Mouse (Mus musculus): ENCODE data around the gene Otub2. TPM values are rescaled to one million over a fixed set of nuclear protein-coding genes. Genes with fewer than 3 reads are reported as not detected.

The Otub2 gene
- polyA plus RNA-seq, 1 experiment from 2014 or later, result 12.1 TPM

DNA sequence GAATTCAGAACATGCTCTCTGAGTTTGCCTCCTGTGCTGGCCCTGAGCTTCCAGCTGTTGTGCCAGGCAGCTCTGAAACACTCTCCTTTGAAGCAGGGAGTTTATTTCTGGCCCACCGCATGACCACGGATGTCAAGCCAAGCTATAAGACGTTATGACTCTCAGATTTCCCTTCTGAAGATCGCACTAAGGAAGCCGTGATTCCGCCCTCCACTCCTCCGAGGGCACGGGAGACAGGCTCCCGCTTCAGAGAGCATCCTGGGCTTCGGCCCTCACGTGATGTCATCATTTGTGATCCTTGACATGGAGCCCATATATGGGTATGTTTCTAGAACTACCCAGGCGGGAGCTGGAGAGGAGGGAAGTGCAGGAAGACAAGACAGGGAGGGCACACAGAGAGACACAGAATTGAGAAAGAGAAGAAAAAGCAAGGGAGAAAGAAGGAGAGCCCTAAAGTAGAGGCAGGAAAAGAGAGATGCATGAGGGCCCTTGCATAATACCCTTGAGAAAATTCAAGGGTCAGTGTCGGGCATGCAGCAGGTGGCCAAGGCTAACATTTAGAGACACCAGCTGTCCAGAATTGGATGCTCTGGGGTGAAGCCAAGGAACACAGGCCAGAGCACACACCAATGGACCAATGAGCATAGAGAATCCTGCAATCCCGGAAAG, 32.6 kb upstream of the Otub2 start, which contains the start of gene Asb2:
Gene Asb2 (minus strand): TSS at position 256 of the 669 bp plus-strand sequence.
- H3K4me1 ChIP-seq (replicated peaks; ENCODE audit: control insufficient read depth, insufficient read depth, low read length), result no peaks in the 10 kb centered on the region
- no peaks in the 10 kb centered on the region for H3K36me3 ChIP-seq (ENCODE audit: control insufficient read depth, insufficient read depth, low read length)
- DNase-seq (ENCODE audit: low spot score) (no peak), ATAC-seq (ENCODE audit: low FRiP score) (no peak)
- H3K4me2 ChIP-seq (replicated peaks; ENCODE audit: low read depth, low read length), result no peak within 1 kb of the TSS
- no peak within 1 kb of the TSS for H3K4me3 ChIP-seq (ENCODE audit: low read depth, low read length)
- H3K9ac ChIP-seq (ENCODE audit: low read depth, low read length), result no peak within 1 kb of the TSS
- H3K27me3 ChIP-seq (ENCODE audit: control insufficient read depth, insufficient read depth, low read length), result no peaks in the 10 kb centered on the region
- H3K9me3 ChIP-seq (ENCODE audit: control insufficient read depth, low read length), result no peaks in the 10 kb centered on the region
- 80% methylated on average over 14 of the region's 14 CpGs for WGBS
- H3K27ac ChIP-seq (ENCODE audit: low read depth, low read length), result no peak within 1 kb of the TSS

DNA sequence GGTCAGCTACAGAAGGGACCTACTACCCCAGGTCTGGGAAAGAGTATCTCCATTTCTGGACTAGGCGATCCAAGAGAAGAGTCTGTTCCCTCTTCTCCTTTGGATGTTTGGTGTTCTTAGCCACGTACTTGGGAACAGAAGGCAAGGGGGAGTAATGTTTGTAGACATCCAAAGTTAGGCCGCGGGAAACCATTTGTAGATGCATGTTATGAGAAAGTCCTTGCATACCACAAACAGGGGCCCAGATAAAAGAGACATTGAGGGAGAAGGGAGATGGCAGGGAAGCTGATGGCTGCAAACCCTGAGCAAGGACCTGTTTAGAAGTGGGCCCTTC, 32.1 kb upstream of the Otub2 start:
- 92% methylated on average over 4 of the region's 4 CpGs for WGBS
- Histone ChIP-seq H3K9ac (ENCODE audit: low read depth, low read length) (no peak overlapping the region), H3K4me2 (replicated peaks; ENCODE audit: low read depth, low read length) (no peak overlapping the region), H3K4me3 (ENCODE audit: low read depth, low read length) (no peak overlapping the region), H3K4me1 (replicated peaks; ENCODE audit: control insufficient read depth, insufficient read depth, low read length) (no peaks in the 10 kb centered on the region), H3K9me3 (ENCODE audit: control insufficient read depth, low read length) (no peaks in the 10 kb centered on the region), H3K36me3 (ENCODE audit: control insufficient read depth, insufficient read depth, low read length) (no peaks in the 10 kb centered on the region), H3K27ac (ENCODE audit: low read depth, low read length) (no peak overlapping the region), H3K27me3 (ENCODE audit: control insufficient read depth, insufficient read depth, low read length) (no peaks in the 10 kb centered on the region)
- DNase-seq (ENCODE audit: low spot score) (no peak), ATAC-seq (ENCODE audit: low FRiP score) (no peak)

DNA sequence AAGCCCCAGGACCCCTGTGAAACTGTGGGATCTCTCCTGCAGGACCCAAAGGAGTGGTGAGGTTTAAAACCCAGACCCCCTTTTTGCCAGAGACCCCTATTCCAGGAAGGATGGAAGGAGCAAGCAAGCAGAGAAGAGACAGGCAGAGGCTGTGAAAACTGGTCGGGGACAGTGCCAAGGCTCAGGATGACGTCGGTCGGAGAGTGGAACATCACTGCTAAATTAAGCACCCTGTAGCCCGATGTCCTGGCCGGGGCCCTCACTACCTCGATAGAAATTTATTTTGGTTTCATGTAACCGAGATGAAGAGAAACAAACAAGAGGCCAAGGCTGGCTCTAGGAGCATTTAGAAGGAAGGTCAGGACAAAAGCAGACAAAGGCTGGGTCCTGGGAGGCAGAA, 30.3 kb upstream of the Otub2 start:
- no peak overlapping the region for H3K27ac ChIP-seq (ENCODE audit: low read depth, low read length)
- no peak for ATAC-seq (ENCODE audit: low FRiP score)
- no peak for DNase-seq (ENCODE audit: low spot score)

DNA sequence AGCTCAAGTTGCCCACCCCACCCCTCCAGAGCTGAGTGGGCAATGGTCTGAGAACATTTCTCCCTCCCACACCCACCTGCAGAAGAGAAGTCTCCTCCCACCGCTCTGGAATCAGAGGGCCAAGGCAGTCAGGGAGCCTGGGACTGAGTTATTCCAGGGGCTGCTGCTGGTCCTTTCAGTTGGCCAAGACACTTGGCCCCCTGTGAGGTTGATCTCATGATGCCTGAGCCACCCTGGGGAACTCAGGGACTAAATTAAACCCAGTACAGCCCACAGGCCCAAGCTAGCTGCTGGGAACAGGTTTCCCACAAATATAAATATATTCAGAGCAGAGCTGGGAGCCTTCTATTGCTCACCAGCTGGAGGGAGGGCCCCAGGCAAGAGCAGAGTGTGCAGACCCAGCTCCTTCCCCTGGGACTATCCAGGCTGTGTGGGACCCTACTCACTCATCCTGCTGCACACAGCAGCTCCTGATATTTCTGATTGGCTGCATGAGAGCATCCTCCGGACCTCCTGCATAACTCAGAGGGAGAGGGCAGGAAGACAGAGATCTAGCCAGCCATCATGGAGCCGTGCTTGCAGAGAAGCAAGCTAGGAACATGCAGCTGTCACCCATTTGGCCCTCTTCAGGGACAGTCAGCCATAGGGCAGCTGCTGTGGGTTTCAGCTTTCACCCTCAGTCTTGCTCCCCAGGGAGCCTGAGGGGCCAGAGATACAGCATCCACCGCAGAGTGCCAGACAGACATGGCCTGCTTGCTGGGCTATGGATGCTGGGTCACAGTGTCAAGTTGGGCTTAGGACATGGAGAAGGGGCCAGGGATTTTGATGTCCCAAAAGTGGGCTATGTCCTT, 29.3 kb upstream of the Otub2 start:
- Histone ChIP-seq H3K36me3 (ENCODE audit: control insufficient read depth, insufficient read depth, low read length) (no peaks in the 10 kb centered on the region), H3K27me3 (ENCODE audit: control insufficient read depth, insufficient read depth, low read length) (no peaks in the 10 kb centered on the region), H3K9me3 (ENCODE audit: control insufficient read depth, low read length) (no peaks in the 10 kb centered on the region), H3K4me2 (replicated peaks; ENCODE audit: low read depth, low read length) (no peak overlapping the region), H3K4me1 (replicated peaks; ENCODE audit: control insufficient read depth, insufficient read depth, low read length) (no peaks in the 10 kb centered on the region), H3K4me3 (ENCODE audit: low read depth, low read length) (no peak overlapping the region), H3K27ac (ENCODE audit: low read depth, low read length) (no peak overlapping the region), H3K9ac (ENCODE audit: low read depth, low read length) (no peak overlapping the region)
- no peak for DNase-seq (ENCODE audit: low spot score)
- 58% methylated on average over 4 of the region's 4 CpGs for WGBS
- ATAC-seq (ENCODE audit: low FRiP score), result 0 out of 2 replicates have a peak, but pooled peaks have one; percentile 42

More for the DNA sequence above, 30.3 kb upstream of the Otub2 start:
- H3K36me3 ChIP-seq (ENCODE audit: control insufficient read depth, insufficient read depth, low read length), result no peaks in the 10 kb centered on the region
- H3K4me2 ChIP-seq (replicated peaks; ENCODE audit: low read depth, low read length), result no peak overlapping the region
- no peaks in the 10 kb centered on the region for H3K9me3 ChIP-seq (ENCODE audit: control insufficient read depth, low read length)
- no peak overlapping the region for H3K9ac ChIP-seq (ENCODE audit: low read depth, low read length)
- no peaks in the 10 kb centered on the region for H3K4me1 ChIP-seq (replicated peaks; ENCODE audit: control insufficient read depth, insufficient read depth, low read length)
- H3K4me3 ChIP-seq (ENCODE audit: low read depth, low read length), result no peak overlapping the region
- 76% methylated on average over 8 of the region's 8 CpGs for WGBS
- H3K27me3 ChIP-seq (ENCODE audit: control insufficient read depth, insufficient read depth, low read length), result no peaks in the 10 kb centered on the region

DNA sequence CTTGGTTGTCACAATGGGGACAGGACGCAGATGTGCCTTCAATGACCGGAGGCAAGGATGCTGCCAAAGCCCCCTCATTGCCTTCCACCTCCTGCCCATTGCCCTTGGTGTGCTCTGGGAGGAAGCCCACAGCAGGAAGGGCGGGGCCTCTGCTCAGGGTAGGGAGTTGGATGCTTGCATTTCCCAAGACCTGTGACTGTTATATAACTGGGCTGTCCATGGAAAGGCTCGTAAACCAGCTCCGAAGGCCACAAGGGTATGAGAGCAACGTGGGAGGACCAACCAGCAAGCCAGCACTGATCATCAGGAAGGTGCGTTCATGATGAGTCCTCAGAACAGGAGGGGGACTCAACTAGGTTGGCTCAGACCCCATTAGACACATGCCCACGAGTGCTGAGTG, 27.7 kb upstream of the Otub2 start:
- Histone ChIP-seq H3K9ac (ENCODE audit: low read depth, low read length) (no peak overlapping the region), H3K4me1 (replicated peaks; ENCODE audit: control insufficient read depth, insufficient read depth, low read length) (no peaks in the 10 kb centered on the region), H3K9me3 (ENCODE audit: control insufficient read depth, low read length) (no peaks in the 10 kb centered on the region), H3K27ac (ENCODE audit: low read depth, low read length) (no peak overlapping the region), H3K36me3 (ENCODE audit: control insufficient read depth, insufficient read depth, low read length) (no peaks in the 10 kb centered on the region), H3K4me3 (ENCODE audit: low read depth, low read length) (no peak overlapping the region), H3K4me2 (replicated peaks; ENCODE audit: low read depth, low read length) (no peak overlapping the region), H3K27me3 (ENCODE audit: control insufficient read depth, insufficient read depth, low read length) (no peaks in the 10 kb centered on the region)
- WGBS, result 86% methylated on average over 8 of the region's 8 CpGs
- DNase-seq (ENCODE audit: low spot score) (no peak), ATAC-seq (ENCODE audit: low FRiP score) (no peak)

DNA sequence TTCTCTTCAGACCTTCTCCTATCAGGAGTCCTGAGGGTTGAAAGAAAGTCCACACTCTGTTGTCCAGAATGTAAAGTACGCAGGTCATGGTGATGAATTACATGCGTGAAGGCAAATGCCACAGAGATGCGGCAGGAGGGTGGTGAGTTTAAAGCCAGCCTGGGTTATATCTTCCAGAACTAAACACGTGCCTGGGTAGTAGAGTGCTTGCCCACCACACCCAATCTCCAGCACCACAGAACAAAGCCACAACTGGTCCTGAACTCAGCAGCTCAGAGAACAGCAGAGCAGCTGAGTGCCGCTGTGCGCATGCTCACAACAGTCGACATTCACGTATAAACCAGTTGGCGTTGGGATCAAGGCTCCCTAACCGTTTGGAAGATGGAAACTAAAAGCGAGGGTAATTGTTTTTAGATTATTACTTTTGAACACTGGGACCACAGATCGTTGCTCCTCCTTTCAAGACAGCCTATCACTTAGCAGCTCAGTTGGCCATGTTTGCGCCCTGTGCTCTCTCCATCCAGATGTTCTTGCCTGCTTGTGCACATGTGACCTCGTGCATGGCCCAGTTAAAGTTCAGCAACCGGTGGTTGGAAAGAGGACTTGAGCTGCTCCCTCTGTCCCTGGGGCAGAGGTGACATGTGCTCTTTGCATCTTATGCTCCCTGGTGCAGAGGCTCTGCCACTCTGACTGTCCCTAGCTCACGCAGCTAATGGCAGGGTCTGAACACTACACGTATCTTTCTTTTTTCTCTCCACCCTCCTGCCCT, 26.8 kb upstream of the Otub2 start:
- no peak overlapping the region for H3K9ac ChIP-seq (ENCODE audit: low read depth, low read length)
- ATAC-seq (ENCODE audit: low FRiP score) (no peak), DNase-seq (ENCODE audit: low spot score) (no peak)
- no peaks in the 10 kb centered on the region for H3K4me1 ChIP-seq (replicated peaks; ENCODE audit: control insufficient read depth, insufficient read depth, low read length)
- H3K27ac ChIP-seq (ENCODE audit: low read depth, low read length), result no peak overlapping the region
- no peak overlapping the region for H3K4me2 ChIP-seq (replicated peaks; ENCODE audit: low read depth, low read length)
- no peaks in the 10 kb centered on the region for H3K9me3 ChIP-seq (ENCODE audit: control insufficient read depth, low read length)
- no peaks in the 10 kb centered on the region for H3K27me3 ChIP-seq (ENCODE audit: control insufficient read depth, insufficient read depth, low read length)
- H3K36me3 ChIP-seq (ENCODE audit: control insufficient read depth, insufficient read depth, low read length), result no peaks in the 10 kb centered on the region
- H3K4me3 ChIP-seq (ENCODE audit: low read depth, low read length), result no peak overlapping the region
- 87% methylated on average over 17 of the region's 17 CpGs for WGBS

DNA sequence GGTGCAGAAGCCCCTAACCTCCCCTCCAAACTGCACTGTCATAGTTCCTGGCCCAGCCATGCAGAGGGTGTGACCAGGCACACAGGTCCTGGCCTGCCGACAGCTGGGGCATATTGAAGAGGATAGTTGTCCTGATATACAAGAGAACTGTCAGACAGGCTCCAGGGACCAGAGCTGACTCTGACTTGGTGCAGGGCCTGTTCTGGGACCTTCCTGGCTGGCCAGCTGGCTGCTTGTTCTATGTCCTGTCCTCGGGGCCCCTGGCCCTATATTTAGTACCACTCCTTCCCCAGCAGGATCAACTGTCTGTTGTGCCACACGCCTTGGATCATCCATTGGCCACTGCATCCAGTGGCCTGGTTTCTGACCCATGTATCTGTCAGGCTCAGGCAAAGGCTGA, 26.1 kb upstream of the Otub2 start:
- no peaks in the 10 kb centered on the region for H3K36me3 ChIP-seq (ENCODE audit: control insufficient read depth, insufficient read depth, low read length)
- no peak for DNase-seq (ENCODE audit: low spot score)
- H3K27me3 ChIP-seq (ENCODE audit: control insufficient read depth, insufficient read depth, low read length), result no peaks in the 10 kb centered on the region
- no peak overlapping the region for H3K4me2 ChIP-seq (replicated peaks; ENCODE audit: low read depth, low read length)
- no peak overlapping the region for H3K4me3 ChIP-seq (ENCODE audit: low read depth, low read length)
- H3K4me1 ChIP-seq (replicated peaks; ENCODE audit: control insufficient read depth, insufficient read depth, low read length), result no peaks in the 10 kb centered on the region
- no peak overlapping the region for H3K27ac ChIP-seq (ENCODE audit: low read depth, low read length)
- ATAC-seq (ENCODE audit: low FRiP score), result no peak
- no peak overlapping the region for H3K9ac ChIP-seq (ENCODE audit: low read depth, low read length)
- 73% methylated on average over 3 of the region's 3 CpGs for WGBS
- no peaks in the 10 kb centered on the region for H3K9me3 ChIP-seq (ENCODE audit: control insufficient read depth, low read length)

DNA sequence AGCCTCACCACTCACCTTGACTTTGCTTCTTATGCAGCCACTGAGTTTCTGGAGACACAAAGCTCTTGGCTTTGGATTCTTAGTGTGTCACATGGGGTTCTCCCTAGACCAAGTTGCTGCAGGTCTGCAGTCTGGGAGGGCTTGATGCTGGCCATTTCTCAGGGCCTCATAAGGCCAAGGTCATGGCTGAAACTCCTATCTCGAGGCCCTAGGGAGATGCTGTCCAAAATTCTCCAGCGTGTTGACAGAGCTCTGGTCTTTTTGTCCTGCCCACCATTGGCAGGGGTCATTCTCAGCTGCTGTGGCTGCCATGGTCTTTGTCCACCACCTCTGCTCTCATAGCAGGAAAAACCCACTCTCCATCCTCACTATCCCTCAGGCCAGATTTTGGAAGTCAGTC, 21.3 kb upstream of the Otub2 start:
- DNase-seq (ENCODE audit: low spot score), result no peak
- H3K9ac ChIP-seq (ENCODE audit: low read depth, low read length), result no peak overlapping the region
- H3K36me3 ChIP-seq (ENCODE audit: control insufficient read depth, insufficient read depth, low read length), result no peaks in the 10 kb centered on the region
- no peak overlapping the region for H3K27ac ChIP-seq (ENCODE audit: low read depth, low read length)
- H3K4me1 ChIP-seq (replicated peaks; ENCODE audit: control insufficient read depth, insufficient read depth, low read length), result no peaks in the 10 kb centered on the region
- 78% methylated on average over 2 of the region's 2 CpGs for WGBS
- H3K9me3 ChIP-seq (ENCODE audit: control insufficient read depth, low read length), result no peaks in the 10 kb centered on the region
- no peak overlapping the region for H3K4me3 ChIP-seq (ENCODE audit: low read depth, low read length)
- ATAC-seq (ENCODE audit: low FRiP score), result no peak
- no peak overlapping the region for H3K4me2 ChIP-seq (replicated peaks; ENCODE audit: low read depth, low read length)
- no peaks in the 10 kb centered on the region for H3K27me3 ChIP-seq (ENCODE audit: control insufficient read depth, insufficient read depth, low read length)

All from hindbrain, embryonic 11.5 days (tissue).